Comparison of ENCODE assay signal across 14 mouse cellular contexts in genomic region chr8:125336799-125337198, GRCm38 (mm10).
DNase-seq lines count a peak whose midpoint lies in the region; ATAC-seq and TF ChIP-seq lines count a peak whose summit lies in the region.
"Had no signal": no experiment of that assay in that cellular context is flagged by ENCODE, and none has a peak within 500 bp of the region (broad histone marks: within the 10 kb centered on the region; RNA-seq: fewer than 3 reads in every experiment).

No protein-coding gene starts in this region.

- in situ Hi-C loops in CH12.LX (cut with MboI; ENCODE audit: low pct_ligation_motif_present, low pct_unique_long_range_greater_than_20kb, low sequenced_read_pairs), result loop anchor here (25.0 kb wide), 1 partner anchor 226 kb away; the partner anchor contains the start of gene Sipa1l2

- H3K27ac ChIP-seq in midbrain, embryonic 12.5 days (replicated peaks), result peak overlapping the region; percentile 15; the same call in 1 of the 2 replicates
- H3K27ac ChIP-seq in midbrain, postnatal 0 days (ENCODE audit: low read depth, low read length), result no peak overlapping the region
- no peak overlapping the region for H3K27ac ChIP-seq in CH12.LX (ENCODE audit: insufficient read depth, low read depth)
- H3K27ac ChIP-seq in bone marrow macrophage, adult 2 months (ENCODE audit: insufficient read depth, low read depth, low read length), result peak overlapping the region; percentile 30
- peak overlapping the region; percentile 23; the same call in 1 of the 2 replicates for H3K27ac ChIP-seq in neural tube, embryonic 15.5 days (replicated peaks)
- H3K27ac ChIP-seq: left cerebral cortex, adult 2 months; limb, embryonic 15.5 days had no signal

- no peak for TF ChIP-seq POLR2A in CH12.LX (IDR thresholded peaks at IDR 0.05; ENCODE audit: low read depth, low read length)
- TF ChIP-seq POLR2A in bone marrow macrophage, adult 2 months (IDR thresholded peaks at IDR 0.05; ENCODE audit: borderline replicate concordance, low read depth, low read length), result no peak

- ATAC-seq in midbrain, embryonic 12.5 days (ENCODE audit: low FRiP score, low read depth), result no peak
- no peak for ATAC-seq in midbrain, postnatal 0 days (ENCODE audit: low FRiP score)
- ATAC-seq in neural tube, embryonic 15.5 days (ENCODE audit: low FRiP score), result no peak
- ATAC-seq: intestine, postnatal 0 days; lung, postnatal 0 days had no signal

- H3K4me1 ChIP-seq in midbrain, embryonic 12.5 days, result peaks cover 30% of the 10 kb centered on the region
- H3K4me1 ChIP-seq in midbrain, postnatal 0 days (ENCODE audit: insufficient read depth, low read length), result no peaks in the 10 kb centered on the region; the same call in 1 of the 2 replicates
- H3K4me1 ChIP-seq in CH12.LX (ENCODE audit: control insufficient read depth in 1 of 2, insufficient read depth in 2 of 2), result peaks cover 5 to 20% of the 10 kb centered on the region in 2 experiments
- peaks cover 26% of the 10 kb centered on the region for H3K4me1 ChIP-seq in bone marrow macrophage, adult 2 months (ENCODE audit: control insufficient read depth, insufficient read depth, low read length)
- H3K4me1 ChIP-seq in neural tube, embryonic 15.5 days, result peaks cover 34% of the 10 kb centered on the region

- dilution Hi-C loops in CH12.LX (cut with MboI; ENCODE audit: extremely low pct_ligation_motif_present, extremely low pct_unique_long_range_greater_than_20kb, low sequenced_read_pairs), result no loop called here

- H3K9ac ChIP-seq in midbrain, embryonic 12.5 days (replicated peaks), result no peak overlapping the region
- H3K9ac ChIP-seq in midbrain, postnatal 0 days (replicated peaks; ENCODE audit: low read length, poor library complexity, severe bottlenecking), result no peak overlapping the region
- H3K9ac ChIP-seq in CH12.LX (ENCODE audit: insufficient read depth, low read depth), result no peak overlapping the region
- no peak overlapping the region for H3K9ac ChIP-seq in neural tube, embryonic 15.5 days (replicated peaks)
- H3K9ac ChIP-seq: limb, embryonic 15.5 days had no signal

- no peak for TF ChIP-seq CTCF in midbrain, postnatal 0 days (IDR thresholded peaks at IDR 0.05)
- no peak for TF ChIP-seq CTCF in CH12.LX (conservative IDR thresholded peaks at IDR 0.05 in 1 of 2, IDR thresholded peaks at IDR 0.05 in 1 of 2; ENCODE audit: low read depth in 2 of 2, low read length in 2 of 2)
- TF ChIP-seq CTCF in bone marrow macrophage, adult 2 months (IDR thresholded peaks at IDR 0.05; ENCODE audit: low read depth, low read length), result no peak

- TF ChIP-seq EP300 in CH12.LX (IDR thresholded peaks at IDR 0.05; ENCODE audit: low read length), result no peak

- no peak overlapping the region for H3K4me3 ChIP-seq in midbrain, embryonic 12.5 days
- no peak overlapping the region for H3K4me3 ChIP-seq in midbrain, postnatal 0 days (ENCODE audit: low read depth, low read length)
- H3K4me3 ChIP-seq in CH12.LX (replicated peaks in 1 of 3; ENCODE audit: low read depth in 2 of 3, low read length in 2 of 3, poor library complexity in 1 of 3), result no peak overlapping the region
- H3K4me3 ChIP-seq in bone marrow macrophage, adult 2 months (ENCODE audit: insufficient read depth, low read length), result no peak overlapping the region
- no peak overlapping the region for H3K4me3 ChIP-seq in neural tube, embryonic 15.5 days (replicated peaks)
- H3K4me3 ChIP-seq: heart, embryonic 13.5 days; left cerebral cortex, adult 2 months; limb, embryonic 15.5 days; myocyte had no signal

- H3K79me2 ChIP-seq in CH12.LX (replicated peaks; ENCODE audit: control insufficient read depth, extremely low read depth, insufficient read depth, poor library complexity, severe bottlenecking), result no peaks in the 10 kb centered on the region

- H3K4me2 ChIP-seq in midbrain, embryonic 12.5 days (replicated peaks), result no peak overlapping the region
- no peak overlapping the region for H3K4me2 ChIP-seq in midbrain, postnatal 0 days (ENCODE audit: low read depth, low read length, poor library complexity, severe bottlenecking)
- no peak overlapping the region for H3K4me2 ChIP-seq in CH12.LX (ENCODE audit: insufficient read depth, low read depth, poor library complexity, severe bottlenecking)
- H3K4me2 ChIP-seq in neural tube, embryonic 15.5 days, result no peak overlapping the region
- H3K4me2 ChIP-seq: limb, embryonic 15.5 days had no signal

- DNase-seq in midbrain, postnatal 0 days (ENCODE audit: low spot score), result no peak
- DNase-seq in CH12.LX (ENCODE audit: extremely low read depth), result peak; percentile 71
- no peak for DNase-seq in kidney, postnatal 25 days
- no peak for DNase-seq in gastrocnemius, postnatal 10 days
- DNase-seq: right cerebral cortex, adult 18-20 months had no signal

- peaks cover 86% of the 10 kb centered on the region for H3K27me3 ChIP-seq in midbrain, embryonic 12.5 days
- peaks cover 8% of the 10 kb centered on the region; the same call in 1 of the 2 replicates for H3K27me3 ChIP-seq in midbrain, postnatal 0 days (ENCODE audit: insufficient read depth, low read length)
- no peaks in the 10 kb centered on the region for H3K27me3 ChIP-seq in CH12.LX (replicated peaks)
- peaks cover 25% of the 10 kb centered on the region for H3K27me3 ChIP-seq in neural tube, embryonic 15.5 days (replicated peaks)

- no peaks in the 10 kb centered on the region for H3K36me3 ChIP-seq in midbrain, embryonic 12.5 days
- no peaks in the 10 kb centered on the region for H3K36me3 ChIP-seq in midbrain, postnatal 0 days (ENCODE audit: insufficient read depth, low read length)
- no peaks in the 10 kb centered on the region for H3K36me3 ChIP-seq in CH12.LX (replicated peaks in 1 of 2; ENCODE audit: control insufficient read depth in 1 of 2, insufficient read depth in 1 of 2, low read length in 1 of 2)
- H3K36me3 ChIP-seq in neural tube, embryonic 15.5 days, result no peaks in the 10 kb centered on the region
- H3K36me3 ChIP-seq: heart, embryonic 13.5 days; limb, embryonic 15.5 days had no signal

- no peak for TF ChIP-seq RAD21 in CH12.LX (IDR thresholded peaks at IDR 0.05; ENCODE audit: low read depth, low read length)

- 21% methylated on average over 3 of the region's 3 CpGs for WGBS in midbrain, embryonic 12.5 days
- WGBS in midbrain, postnatal 0 days, result 36% methylated on average over 3 of the region's 3 CpGs
- WGBS in neural tube, embryonic 15.5 days, result 22% methylated on average over 3 of the region's 3 CpGs

- 0 out of 2 replicates have a peak, but pooled peaks cover 2% of the 10 kb centered on the region for H3K9me3 ChIP-seq in midbrain, embryonic 12.5 days
- no peaks in the 10 kb centered on the region for H3K9me3 ChIP-seq in midbrain, postnatal 0 days (ENCODE audit: low read length)
- no peaks in the 10 kb centered on the region for H3K9me3 ChIP-seq in CH12.LX (replicated peaks; ENCODE audit: low read length)
- H3K9me3 ChIP-seq in neural tube, embryonic 15.5 days (replicated peaks), result no peaks in the 10 kb centered on the region
- H3K9me3 ChIP-seq: limb, embryonic 15.5 days had no signal

TF ChIP-seq in CH12.LX, 34 proteins besides CTCF, POLR2A, EP300 and RAD21:
- no peak for TF ChIP-seq UBTF (IDR thresholded peaks at IDR 0.05; ENCODE audit: low read depth, low read length)
- no peak for TF ChIP-seq SIN3A (IDR thresholded peaks at IDR 0.05; ENCODE audit: low read length)
- TF ChIP-seq ZMIZ1 (IDR thresholded peaks at IDR 0.05; ENCODE audit: low read depth, low read length), result no peak
- TF ChIP-seq MYC (IDR thresholded peaks at IDR 0.05; ENCODE audit: low read depth, low read length), result no peak
- TF ChIP-seq TBP (conservative IDR thresholded peaks at IDR 0.05; ENCODE audit: low read depth, low read length), result no peak
- TF ChIP-seq ETS1 (conservative IDR thresholded peaks at IDR 0.05; ENCODE audit: low read depth, low read length), result no peak
- no peak for TF ChIP-seq MAX (IDR thresholded peaks at IDR 0.05; ENCODE audit: low read length)

Comparison
In these comparisons a context has a peak if more than half of its experiments do, and no peak if none do; other contexts are left out.
1. H3K27ac ChIP-seq: peak in midbrain, embryonic 12.5 days (single experiment), bone marrow macrophage, adult 2 months (single experiment) and neural tube, embryonic 15.5 days (single experiment); none in midbrain, postnatal 0 days (single experiment) and CH12.LX (single experiment).